Mouse (Mus musculus) E14TG2a.4 (cell line): Measurements from ENCODE around the gene Rnf26.

Experiments used
- CTCF ChIP-seq: conservative IDR thresholded peaks from 2 replicates; pipeline ENCODE4 v1.5.1; 2014; ENCODE audit warnings: low read length
- NANOG ChIP-seq: IDR thresholded peaks from 2 replicates; pipeline ENCODE4 v1.6.1; 2014; ENCODE audit warnings: borderline replicate concordance, low read length, mixed read lengths
- POU5F1 ChIP-seq: IDR thresholded peaks from 2 replicates; pipeline ENCODE4 v1.6.1; 2014; ENCODE audit warnings: low read length, borderline replicate concordance

DNA sequence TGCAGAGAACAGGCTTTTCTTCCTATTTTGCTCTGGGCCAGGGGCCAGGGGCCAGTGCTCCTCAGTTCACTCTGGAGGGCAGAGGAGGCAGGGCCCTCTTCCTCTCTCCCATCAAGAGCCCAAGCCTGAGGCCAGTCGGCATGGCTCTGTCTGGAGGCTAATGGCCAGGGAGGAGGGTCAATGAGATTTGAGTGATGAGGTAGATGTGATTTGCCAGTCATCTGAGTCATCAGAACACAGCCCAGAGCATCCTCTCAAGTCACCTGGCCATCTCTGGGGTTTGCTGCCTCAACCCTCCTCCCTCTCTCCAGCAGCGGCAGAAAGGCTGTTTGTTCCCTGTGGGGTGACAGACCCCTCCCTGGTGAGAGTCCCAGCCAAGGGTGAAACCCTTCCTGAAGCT is 20.0 kb upstream of the Rnf26 start:
- TF ChIP-seq CTCF (no peak), NANOG (no peak), POU5F1 (no peak)
